29 mouse cellular contexts compared by ENCODE assay signal in genomic region chr6:145018295-145018694, GRCm38 (mm10). TPM values are rescaled to one million over a fixed set of nuclear protein-coding genes. Genes with fewer than 3 reads are reported as not detected.
DNase-seq lines count a peak whose midpoint lies in the region; ATAC-seq and TF ChIP-seq lines count a peak whose summit lies in the region.
"Had no signal": no experiment of that assay in that cellular context is flagged by ENCODE, and none has a peak within 500 bp of the region (broad histone marks: within the 10 kb centered on the region; RNA-seq: fewer than 3 reads in every experiment).

No protein-coding gene starts in this region.

- peak; percentile 75 for DNase-seq in hindbrain, postnatal 0 days (ENCODE audit: low spot score)
- no peak for DNase-seq in hindbrain, embryonic 11.5 days (ENCODE audit: low spot score)
- peak; percentile 89 for DNase-seq in cerebellum, adult 11 months
- DNase-seq in cerebellum, adult 8-10 months, result peak; percentile 90
- peak; percentile 94 to 96 for DNase-seq in cerebellum, postnatal 25 days
- DNase-seq in heart, postnatal 10 days, result no peak
- DNase-seq: embryo, embryonic 11 days; gastrocnemius, postnatal 10 days; kidney, adult 2 months; kidney, postnatal 36 days; lung, adult 18-20 months; lung, postnatal 4 days; retina, postnatal 1 day; right cerebral cortex, postnatal 14 days; thymus, postnatal 25 days had no signal

- no peak overlapping the region for H3K4me2 ChIP-seq in hindbrain, postnatal 0 days (ENCODE audit: low read depth, low read length)
- no peak overlapping the region for H3K4me2 ChIP-seq in hindbrain, embryonic 11.5 days (replicated peaks; ENCODE audit: low read depth, low read length)
- no peak overlapping the region for H3K4me2 ChIP-seq in forebrain, embryonic 12.5 days
- H3K4me2 ChIP-seq: embryonic facial prominence, embryonic 12.5 days; hindbrain, embryonic 12.5 days; intestine, embryonic 15.5 days; liver, embryonic 12.5 days; midbrain, embryonic 12.5 days; neural tube, embryonic 15.5 days; stomach, embryonic 15.5 days had no signal

- WGBS in hindbrain, postnatal 0 days, result 44% methylated on average over 5 of the region's 5 CpGs
- WGBS in hindbrain, embryonic 11.5 days, result 87% methylated on average over 5 of the region's 5 CpGs
- WGBS in forebrain, embryonic 12.5 days, result 89% methylated on average over 5 of the region's 5 CpGs

- H3K36me3 ChIP-seq in hindbrain, postnatal 0 days (ENCODE audit: insufficient read depth, low read length), result 0 out of 2 replicates have a peak, but pooled peaks cover 10% of the 10 kb centered on the region
- H3K36me3 ChIP-seq in hindbrain, embryonic 11.5 days (ENCODE audit: control insufficient read depth, insufficient read depth, low read length), result peaks cover 13% of the 10 kb centered on the region
- H3K36me3 ChIP-seq in forebrain, embryonic 12.5 days (replicated peaks), result peaks cover 77% of the 10 kb centered on the region
- H3K36me3 ChIP-seq: intestine, embryonic 15.5 days; liver, embryonic 12.5 days; stomach, embryonic 15.5 days had no signal

- H3K9me3 ChIP-seq in hindbrain, postnatal 0 days (ENCODE audit: low read length), result no peaks in the 10 kb centered on the region
- H3K9me3 ChIP-seq in hindbrain, embryonic 11.5 days (ENCODE audit: control insufficient read depth, low read length), result 0 out of 2 replicates have a peak, but pooled peaks cover 3% of the 10 kb centered on the region
- peaks cover 6% of the 10 kb centered on the region; the same call in 1 of the 2 replicates for H3K9me3 ChIP-seq in forebrain, embryonic 12.5 days
- H3K9me3 ChIP-seq: intestine, embryonic 15.5 days; liver, embryonic 12.5 days; neural tube, embryonic 15.5 days; stomach, embryonic 15.5 days had no signal

- no peaks in the 10 kb centered on the region for H3K4me1 ChIP-seq in hindbrain, postnatal 0 days (ENCODE audit: insufficient read depth, low read length)
- no peaks in the 10 kb centered on the region for H3K4me1 ChIP-seq in hindbrain, embryonic 11.5 days (replicated peaks; ENCODE audit: control insufficient read depth, insufficient read depth, low read length)
- no peaks in the 10 kb centered on the region for H3K4me1 ChIP-seq in forebrain, embryonic 12.5 days
- H3K4me1 ChIP-seq: embryonic facial prominence, embryonic 12.5 days; intestine, embryonic 15.5 days; megakaryocyte, embryonic 14.5 days; midbrain, embryonic 12.5 days; neural tube, embryonic 15.5 days; stomach, embryonic 15.5 days had no signal

- peak; percentile 57 for ATAC-seq in hindbrain, postnatal 0 days
- no peak for ATAC-seq in hindbrain, embryonic 11.5 days (ENCODE audit: low FRiP score)
- no peak for ATAC-seq in forebrain, embryonic 12.5 days (ENCODE audit: low FRiP score)
- ATAC-seq: CD4-positive, CD25-positive, alpha-beta regulatory T cell, adult 4 months; forebrain, embryonic 16.5 days; intestine, embryonic 15.5 days; lung, postnatal 0 days had no signal

- H3K27me3 ChIP-seq in hindbrain, postnatal 0 days (ENCODE audit: insufficient read depth, low read length), result no peaks in the 10 kb centered on the region
- no peaks in the 10 kb centered on the region for H3K27me3 ChIP-seq in hindbrain, embryonic 11.5 days (ENCODE audit: control insufficient read depth, insufficient read depth, low read length)
- H3K27me3 ChIP-seq in forebrain, embryonic 12.5 days, result no peaks in the 10 kb centered on the region
- H3K27me3 ChIP-seq: embryonic facial prominence, embryonic 12.5 days; hindbrain, embryonic 12.5 days; intestine, embryonic 15.5 days; liver, embryonic 12.5 days; midbrain, embryonic 12.5 days; neural tube, embryonic 15.5 days; stomach, embryonic 15.5 days had no signal

- H3K4me3 ChIP-seq in hindbrain, postnatal 0 days (ENCODE audit: low read length), result no peak overlapping the region
- H3K4me3 ChIP-seq in hindbrain, embryonic 11.5 days (ENCODE audit: low read depth, low read length), result no peak overlapping the region
- H3K4me3 ChIP-seq in forebrain, embryonic 12.5 days (replicated peaks), result no peak overlapping the region
- H3K4me3 ChIP-seq: embryonic facial prominence, embryonic 12.5 days; hindbrain, embryonic 12.5 days; intestine, embryonic 15.5 days; layer of hippocampus, adult 2 months; left cerebral cortex, adult 2 months; liver, embryonic 12.5 days; megakaryocyte, embryonic 14.5 days; midbrain, embryonic 12.5 days; neural tube, embryonic 15.5 days; stomach, embryonic 15.5 days had no signal

- no peak for TF ChIP-seq CTCF in hindbrain, postnatal 0 days (IDR thresholded peaks at IDR 0.05; ENCODE audit: low read depth)

- intact Hi-C loops in heart, postnatal 10 days (cut with DNase I), result no loop called here

- no peak overlapping the region for H3K27ac ChIP-seq in hindbrain, postnatal 0 days
- H3K27ac ChIP-seq in hindbrain, embryonic 11.5 days (ENCODE audit: low read depth, low read length), result no peak overlapping the region
- H3K27ac ChIP-seq in forebrain, embryonic 12.5 days, result no peak overlapping the region
- H3K27ac ChIP-seq: embryonic facial prominence, embryonic 12.5 days; hindbrain, embryonic 12.5 days; intestine, embryonic 15.5 days; layer of hippocampus, adult 2 months; left cerebral cortex, adult 2 months; liver, embryonic 12.5 days; midbrain, embryonic 12.5 days; neural tube, embryonic 15.5 days; stomach, embryonic 15.5 days had no signal

- H3K9ac ChIP-seq in hindbrain, postnatal 0 days (replicated peaks; ENCODE audit: low read length), result no peak overlapping the region
- H3K9ac ChIP-seq in hindbrain, embryonic 11.5 days (ENCODE audit: low read depth, low read length), result no peak overlapping the region
- no peak overlapping the region for H3K9ac ChIP-seq in forebrain, embryonic 12.5 days
- H3K9ac ChIP-seq: embryonic facial prominence, embryonic 12.5 days; hindbrain, embryonic 12.5 days; intestine, embryonic 15.5 days; liver, embryonic 12.5 days; midbrain, embryonic 12.5 days; neural tube, embryonic 15.5 days; stomach, embryonic 15.5 days had no signal

RNA-seq across cellular contexts. Expression of gene Bcat1, which starts 57.7 kb away (rescaled TPM):
- total RNA-seq in hindbrain, postnatal 0 days (2014; rRNA removed), result 81.8 and 94.3 TPM in 2 replicates
- 58.2 and 59.7 TPM in 2 replicates for polyA plus RNA-seq in hindbrain, postnatal 0 days (2015; fragmentation: Nextera tagmentation; extraction: Ambion mirVana)
- polyA plus RNA-seq in hindbrain, embryonic 11.5 days (2014; fragmentation: Nextera tagmentation; extraction: Ambion mirVana), result 116 and 135 TPM in 2 replicates
- total RNA-seq in heart, postnatal 10 days (2021), result 1 to 10 TPM; 3.0 to 4.0 TPM
- polyA plus RNA-seq in forebrain, embryonic 12.5 days (2016; fragmentation: Nextera tagmentation; extraction: Ambion mirVana), result 98.9 and 105 TPM in 2 replicates

Comparison
In these comparisons a context has a peak if more than half of its experiments do, and no peak if none do; other contexts are left out.
1. DNase-seq: peak in hindbrain, postnatal 0 days (single experiment), cerebellum, adult 11 months (single experiment), cerebellum, adult 8-10 months (single experiment) and cerebellum, postnatal 25 days (2 of 2); none in hindbrain, embryonic 11.5 days (single experiment) and heart, postnatal 10 days (0 of 2).